Mouse (Mus musculus) thymus, postnatal 0 days (tissue): ENCODE measurements at regions not wholly inside any gene's neighbourhood (a gene's known extent, or its start where the extent isn't known, plus 50 kb on each side); places are given as distances from the start of the nearest gene placed in this dataset.

Source experiments
- DNase-seq: peaks from one replicate; pipeline ENCODE4 v3.0.0-alpha.2; 2015; ENCODE audit warnings: low spot score

DNA sequence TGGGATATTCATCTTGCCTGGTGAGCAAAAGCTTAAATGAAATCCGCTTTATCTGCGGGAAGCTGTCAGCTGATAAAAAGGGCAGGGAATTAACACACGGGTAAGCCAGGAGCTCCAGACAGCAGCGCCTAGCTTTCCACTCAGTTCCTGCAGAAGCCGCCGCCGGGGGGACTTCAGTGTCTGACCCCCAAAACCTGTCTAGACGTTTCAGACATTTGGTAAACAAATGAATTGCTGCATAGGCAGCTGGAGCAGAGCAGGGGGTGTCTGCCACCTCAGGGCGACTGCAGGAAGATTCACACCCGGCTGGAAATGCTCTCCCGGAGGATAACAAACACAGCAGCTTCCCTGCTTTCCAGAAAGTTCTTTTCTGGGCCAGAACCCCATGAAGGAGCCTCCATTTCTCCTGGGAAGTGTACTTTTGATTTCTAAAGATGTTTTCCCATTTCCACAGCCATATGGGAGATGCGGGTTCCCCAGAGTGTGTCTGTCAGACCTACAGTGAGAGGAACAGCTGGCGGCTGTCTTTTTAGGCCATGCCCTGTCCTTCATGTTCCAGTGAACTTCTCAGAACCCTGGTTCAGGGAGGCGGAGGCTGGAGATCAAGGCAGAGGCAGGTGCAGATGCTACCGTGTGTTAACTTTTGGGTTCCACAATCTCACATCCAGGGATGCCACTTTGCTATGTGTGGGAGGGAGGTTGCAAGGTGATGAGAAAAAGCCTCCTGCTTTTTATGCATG is 58.7 kb upstream of the Pmepa1 start:
- no peak for DNase-seq

DNA sequence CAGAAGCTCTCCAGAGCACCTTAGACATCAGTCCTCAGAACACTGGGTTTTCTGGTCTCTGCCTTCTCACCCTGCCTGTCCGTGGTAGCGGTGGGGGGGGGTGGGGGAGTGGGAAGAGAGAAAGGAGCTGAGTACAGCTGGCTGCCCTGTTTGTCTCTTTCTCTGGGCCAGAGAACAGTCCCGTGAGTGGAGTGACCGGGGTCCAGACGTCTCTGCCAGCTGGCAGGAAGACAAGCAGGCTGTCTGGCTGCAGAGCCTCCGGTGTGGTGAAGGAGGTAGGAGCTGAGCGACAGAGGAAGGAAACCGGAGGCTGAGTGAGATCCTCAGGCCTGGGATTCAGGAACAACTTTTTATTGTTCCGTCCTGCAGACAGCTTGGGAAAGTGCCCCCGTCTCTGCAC is 59.5 kb upstream of the Pmepa1 start:
- DNase-seq: peak; percentile 45

DNA sequence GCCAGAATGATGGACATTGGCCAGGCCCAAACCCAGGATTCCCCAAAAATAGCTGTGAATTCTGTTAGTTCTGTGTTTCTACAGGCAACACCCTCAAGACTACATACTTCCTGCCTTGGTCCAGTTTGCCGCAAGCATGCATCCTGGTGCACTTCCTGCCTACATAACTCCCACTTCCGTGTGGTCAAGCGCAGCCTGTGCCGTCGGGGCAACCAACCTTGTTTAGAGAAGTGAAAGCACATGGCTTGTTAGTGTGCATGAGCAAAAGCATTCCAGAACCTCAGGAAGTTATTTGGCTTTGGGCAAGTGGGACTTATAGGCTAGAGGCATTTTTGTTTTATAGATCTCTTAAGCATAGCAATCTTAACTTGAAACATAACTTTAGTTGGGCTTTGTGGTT is 61.3 kb upstream of the Pmepa1 start:
- no peak for DNase-seq

DNA sequence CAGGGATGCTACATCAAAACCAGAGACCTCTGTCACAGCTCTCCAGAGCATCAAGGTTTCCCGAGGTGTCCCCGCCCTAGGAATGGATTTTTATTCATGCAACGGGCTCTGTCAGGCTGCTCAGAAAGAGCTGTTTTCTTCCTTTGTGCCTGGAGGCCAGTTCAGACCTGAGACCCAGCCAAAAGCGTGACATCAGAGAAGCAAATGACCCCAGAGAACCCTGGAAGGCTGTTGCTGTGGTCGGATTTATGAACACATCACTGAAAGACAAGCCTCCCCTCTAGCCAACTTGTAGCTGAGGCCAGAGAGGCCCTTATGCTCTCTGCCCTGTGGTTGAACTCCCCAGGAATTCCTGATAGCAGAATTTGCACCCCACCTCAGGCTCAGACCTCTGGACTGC is 62.3 kb upstream of the Pmepa1 start:
- DNase-seq: no peak

DNA sequence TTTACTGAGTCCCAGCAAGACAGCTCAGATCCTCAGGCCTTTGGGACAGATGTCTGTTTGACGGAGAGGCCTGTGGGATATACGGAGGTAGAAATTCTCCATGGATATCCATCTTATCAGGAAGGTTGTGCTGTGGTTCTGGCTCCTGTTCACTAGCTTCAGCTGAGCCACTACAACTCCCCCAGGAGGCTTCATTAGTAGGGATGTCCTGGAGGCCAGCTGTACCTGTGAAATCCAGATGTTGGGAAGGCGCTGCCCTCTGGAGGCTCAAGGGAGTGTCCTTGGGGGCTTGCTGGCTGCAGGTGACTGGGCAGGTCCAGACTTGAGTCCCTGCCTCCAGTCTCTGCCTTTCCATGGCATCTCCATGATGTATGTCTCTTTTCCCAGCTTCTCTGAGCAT is 62.9 kb upstream of the Pmepa1 start:
- no peak for DNase-seq

DNA sequence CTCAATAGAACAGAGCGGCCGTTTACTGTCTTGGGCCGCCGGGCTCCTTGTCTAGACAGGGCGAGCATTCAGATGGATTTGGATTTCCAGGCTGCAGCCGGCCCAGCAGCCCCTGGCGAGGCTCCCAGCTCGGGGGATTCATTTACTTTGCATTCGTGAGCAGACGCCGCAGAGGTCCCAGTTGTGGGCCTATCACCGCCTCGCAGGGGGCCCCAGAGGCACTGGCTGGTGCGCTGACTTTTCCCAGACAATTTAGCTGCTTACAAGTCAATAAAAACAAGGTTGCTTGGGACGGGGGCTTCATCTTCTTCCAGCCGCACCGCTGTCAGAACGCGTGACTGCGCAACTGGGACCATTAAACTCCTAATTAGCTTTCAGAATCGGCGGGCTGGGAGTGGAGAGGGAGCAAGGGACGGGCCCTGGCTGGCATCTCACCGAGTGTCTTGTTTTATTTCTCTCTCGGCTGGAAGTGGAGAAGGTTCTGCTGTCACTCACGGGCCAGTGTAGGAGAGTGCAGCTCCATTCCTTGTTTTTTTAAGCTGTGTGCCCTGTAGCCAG is 63.8 kb upstream of the Pmepa1 start:
- DNase-seq: no peak

DNA sequence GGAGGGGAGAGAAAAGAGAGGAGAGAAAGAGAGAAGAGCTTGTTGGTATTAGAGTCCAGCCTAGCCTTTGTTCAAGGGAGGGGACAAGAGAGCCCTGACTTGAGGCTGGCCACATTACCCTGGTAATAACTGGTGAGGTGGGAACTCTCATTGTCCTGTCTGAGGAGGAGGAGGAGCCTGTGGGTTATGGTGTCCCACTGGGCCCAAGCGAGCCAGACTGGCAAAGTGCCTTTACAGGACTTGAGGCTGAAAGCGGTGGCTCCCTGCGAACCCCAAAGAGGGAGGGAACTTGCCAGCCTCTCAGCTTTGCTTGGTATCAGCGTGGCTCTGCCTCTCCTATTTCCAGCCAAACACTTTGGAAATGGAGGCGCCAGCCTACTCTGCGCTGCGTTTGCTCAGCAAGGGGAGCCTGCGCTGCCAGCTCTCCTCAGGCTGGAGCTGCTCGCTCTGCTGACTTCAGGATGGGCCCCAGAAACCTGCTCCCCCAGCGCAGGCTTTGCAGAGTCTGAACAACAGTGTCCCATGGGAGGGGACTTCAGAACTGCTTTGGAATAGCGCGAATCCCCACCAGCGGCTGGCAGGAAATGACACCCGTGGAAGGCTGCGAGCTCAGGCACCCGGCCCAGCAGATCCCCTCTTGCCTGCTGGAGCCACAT is 66.4 kb upstream of the Pmepa1 start:
- no peak for DNase-seq

DNA sequence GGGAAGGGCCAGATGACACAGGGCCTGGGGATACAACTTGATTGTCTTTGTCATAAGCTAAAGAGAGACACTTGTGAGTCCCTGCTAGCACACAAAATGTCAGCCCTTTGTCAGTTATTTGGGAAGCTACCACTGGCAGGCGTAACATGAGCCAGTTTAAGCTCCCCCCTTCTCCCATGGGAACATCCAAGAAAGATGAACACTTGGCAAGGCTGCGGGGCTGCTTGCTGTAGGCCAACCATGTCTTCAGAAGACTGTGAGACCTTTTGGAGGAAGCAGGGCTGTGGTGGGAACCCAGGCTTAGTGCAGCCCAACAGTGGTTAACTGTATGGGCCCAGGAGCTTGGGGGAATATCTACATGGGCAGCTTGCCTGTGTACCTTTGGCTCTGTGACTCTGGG is 67.3 kb upstream of the Pmepa1 start:
- DNase-seq: no peak

DNA sequence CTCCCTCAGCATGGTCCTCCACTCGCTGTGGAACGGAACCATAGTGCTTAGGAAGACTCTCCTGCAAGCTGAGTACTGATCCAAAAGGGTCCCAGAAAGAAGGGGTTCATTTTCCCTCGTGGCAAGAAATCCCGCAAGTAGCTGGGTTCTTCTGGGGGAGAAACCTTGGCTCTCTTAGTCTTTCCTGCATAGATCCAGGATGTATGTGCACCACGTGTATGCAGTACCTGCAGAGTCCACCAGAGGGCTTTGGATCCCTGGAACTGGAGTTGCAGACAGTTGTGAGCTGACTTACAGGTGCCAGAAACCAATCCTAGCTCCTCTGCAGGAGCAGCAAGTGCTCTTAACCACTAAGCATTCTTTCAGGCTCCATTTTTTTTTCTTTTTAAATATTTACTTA is 67.9 kb upstream of the Pmepa1 start:
- no peak for DNase-seq

DNA sequence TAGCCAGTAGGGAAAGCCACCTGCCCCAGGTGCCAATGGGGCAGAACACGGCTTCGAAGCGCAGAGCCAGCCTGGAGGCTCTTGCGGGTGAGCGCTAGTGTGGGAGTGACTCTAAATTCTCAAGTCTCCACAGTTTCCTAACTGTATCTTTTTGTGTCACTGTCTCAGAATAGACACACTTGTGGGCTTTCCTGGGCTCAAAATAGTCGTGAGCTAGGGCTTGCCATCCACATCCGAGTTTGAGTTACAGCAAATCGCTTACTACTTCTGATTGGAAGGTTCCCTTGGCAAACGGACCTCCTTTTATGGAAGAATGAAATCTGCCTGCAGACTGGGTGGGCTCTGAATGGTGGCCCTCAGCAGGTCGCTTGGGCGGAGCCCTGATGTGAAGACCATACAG is 71.0 kb upstream of the Pmepa1 start:
- no peak for DNase-seq

DNA sequence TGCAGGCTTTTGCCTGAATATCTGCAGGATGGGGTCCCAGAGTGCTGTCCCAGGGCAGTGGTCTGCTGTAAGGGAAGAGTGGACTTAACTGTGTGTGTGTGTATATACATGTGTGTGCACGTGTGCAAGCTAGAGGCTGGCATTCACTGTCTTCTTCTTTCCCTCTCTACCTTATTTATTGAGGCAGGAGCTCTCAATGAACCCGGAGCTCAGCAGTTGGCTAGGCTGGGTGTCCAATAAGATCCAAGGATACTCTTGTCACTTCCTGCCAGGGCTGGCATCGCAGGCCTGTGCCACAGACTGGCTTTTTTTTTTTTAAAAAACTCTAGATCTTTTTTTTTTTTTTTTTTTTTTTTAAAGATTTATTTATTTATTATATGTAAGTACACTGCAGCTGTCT is 72.4 kb upstream of the Pmepa1 start:
- peak; percentile 44 for DNase-seq

DNA sequence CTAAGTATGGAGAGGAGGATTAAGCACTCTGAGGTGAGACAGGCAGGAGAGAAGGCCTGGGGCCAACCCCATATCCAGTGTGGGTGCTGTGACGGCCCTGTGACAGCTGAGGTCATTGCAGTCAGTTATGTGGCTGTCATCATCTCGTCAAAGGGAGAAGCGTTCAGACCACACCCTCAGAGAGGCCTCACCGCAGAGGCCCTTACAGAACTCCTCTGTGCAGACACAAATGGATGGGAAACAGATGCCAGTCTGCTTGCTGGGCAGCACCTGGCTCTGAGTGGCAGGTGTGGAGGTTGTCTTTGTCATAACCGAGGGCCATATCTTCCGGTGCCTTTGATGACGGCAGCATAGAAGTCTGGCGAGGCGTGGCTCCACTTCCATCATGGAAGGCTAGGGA is 73.2 kb upstream of the Pmepa1 start:
- peak; percentile 92 for DNase-seq

DNA sequence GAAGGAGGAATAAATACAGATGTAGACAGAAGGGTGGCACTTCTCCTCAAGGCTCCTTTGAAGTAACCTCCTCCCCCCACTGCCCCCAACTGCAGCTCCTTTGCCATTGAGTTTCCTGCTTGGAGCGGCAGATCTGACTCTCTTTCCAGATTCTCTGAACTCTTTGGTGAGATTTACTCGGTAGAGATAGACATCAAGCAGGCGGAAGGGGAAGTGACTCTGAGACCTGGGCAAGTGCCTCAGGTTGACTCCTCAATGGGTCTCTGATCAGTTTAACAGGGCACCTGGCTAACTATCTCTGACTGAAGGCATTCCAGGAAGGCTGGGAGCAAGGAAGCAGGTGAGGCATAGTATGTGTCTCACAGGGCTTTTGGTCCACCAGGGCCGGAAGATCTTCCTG is 73.6 kb upstream of the Pmepa1 start:
- DNase-seq: no peak

DNA sequence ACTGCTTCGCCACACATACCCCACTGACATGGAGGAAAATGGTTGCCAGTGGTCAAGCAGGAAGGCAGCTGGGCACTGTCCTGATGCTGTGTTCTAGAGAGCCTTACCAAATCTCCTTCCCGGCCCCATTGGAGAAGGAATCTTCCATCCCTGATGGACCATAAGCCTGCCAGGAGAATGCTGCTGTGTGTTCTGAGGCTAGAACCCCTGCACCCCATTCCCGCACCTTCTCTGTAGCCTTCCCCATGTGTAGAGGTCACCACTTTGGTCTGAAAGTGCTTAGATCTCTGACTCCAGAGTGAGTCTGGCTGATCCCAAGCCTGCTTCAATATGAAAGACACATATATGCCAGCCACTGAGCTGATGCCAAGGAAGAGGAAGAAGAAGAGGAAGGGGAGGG is 74.1 kb upstream of the Pmepa1 start:
- no peak for DNase-seq

DNA sequence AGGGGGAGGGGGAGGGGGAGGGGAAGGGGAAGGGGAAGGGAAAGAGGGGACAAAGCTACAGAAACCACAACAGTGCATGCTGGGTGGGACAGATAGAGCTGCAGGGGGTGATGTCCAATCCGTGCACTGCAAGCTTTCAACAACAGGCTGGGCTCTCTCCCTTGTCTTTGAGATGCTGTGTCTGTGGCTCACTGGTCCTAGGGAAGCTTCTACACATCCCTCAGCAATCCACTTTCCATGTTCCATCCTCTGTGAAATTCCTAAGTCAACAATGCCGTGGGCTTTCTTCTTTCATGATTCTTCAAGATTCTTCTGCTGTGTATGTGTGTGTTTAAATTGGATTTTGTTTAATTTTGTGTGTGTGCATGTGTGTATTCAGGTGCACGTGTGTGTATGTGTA is 74.5 kb upstream of the Pmepa1 start:
- no peak for DNase-seq

DNA sequence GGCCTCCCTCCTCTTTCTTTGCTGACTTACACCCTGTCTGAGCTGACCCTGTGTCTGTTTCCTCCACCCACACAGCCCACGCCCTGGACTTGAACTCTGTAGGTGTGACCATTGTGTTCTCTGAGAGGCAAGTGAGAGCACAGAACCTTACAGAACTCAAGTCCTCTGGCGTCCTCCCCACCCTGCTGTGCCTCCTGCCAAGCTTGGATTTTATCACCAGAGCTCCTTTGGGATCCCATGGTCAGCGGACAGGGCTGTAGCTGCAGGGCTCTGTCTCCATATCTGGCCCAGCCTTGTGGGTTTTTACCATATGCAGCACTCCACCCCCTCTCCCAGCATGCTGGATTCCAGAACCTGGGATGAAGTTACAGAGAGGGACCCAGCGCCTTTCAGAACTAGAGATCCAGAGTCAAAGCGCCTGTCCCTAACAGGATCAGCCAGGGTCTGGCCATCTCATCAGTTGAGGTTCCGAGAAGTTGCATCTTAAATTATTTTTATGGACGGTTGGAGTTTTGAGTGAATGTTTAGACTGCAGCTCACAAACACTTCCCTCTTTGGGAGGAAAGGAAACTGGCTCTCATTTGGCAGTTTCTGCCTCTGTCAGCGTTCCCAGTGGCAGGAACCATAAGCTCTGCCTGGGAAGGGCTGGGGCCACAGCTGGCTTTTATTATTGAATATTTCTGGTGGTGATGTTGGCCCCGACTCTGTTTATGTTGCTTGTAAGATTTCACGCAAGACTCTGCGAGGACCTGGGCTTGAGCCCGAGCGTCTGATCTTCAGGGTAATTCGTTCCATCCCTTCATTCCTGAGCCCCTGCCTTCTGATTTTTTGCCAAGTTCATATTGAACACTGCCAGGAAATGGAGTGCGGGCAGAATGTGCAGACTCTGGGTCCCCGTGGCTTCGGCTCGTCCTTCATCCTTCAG is 75.8 kb upstream of the Pmepa1 start:
- DNase-seq: no peak

DNA sequence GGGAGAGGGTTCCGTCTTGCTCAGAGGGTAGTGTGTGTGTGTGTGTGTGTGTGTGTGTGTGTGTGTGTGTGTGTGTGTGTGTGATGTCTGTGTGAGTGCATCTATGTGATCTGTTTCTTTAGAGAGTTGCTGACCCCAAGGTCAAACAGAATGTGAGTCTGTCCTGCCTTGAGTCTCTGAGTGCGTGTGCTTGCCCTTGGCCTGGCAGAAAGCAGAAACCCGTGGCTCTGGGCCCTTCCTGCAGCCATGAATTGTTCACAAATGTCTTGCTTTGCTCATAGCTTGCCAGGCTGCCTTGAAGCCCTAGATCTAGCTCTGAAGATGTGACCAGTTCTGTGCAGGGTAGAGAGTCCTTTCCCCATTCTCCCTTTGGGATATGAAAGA is 76.4 kb upstream of the Pmepa1 start:
- DNase-seq: no peak

DNA sequence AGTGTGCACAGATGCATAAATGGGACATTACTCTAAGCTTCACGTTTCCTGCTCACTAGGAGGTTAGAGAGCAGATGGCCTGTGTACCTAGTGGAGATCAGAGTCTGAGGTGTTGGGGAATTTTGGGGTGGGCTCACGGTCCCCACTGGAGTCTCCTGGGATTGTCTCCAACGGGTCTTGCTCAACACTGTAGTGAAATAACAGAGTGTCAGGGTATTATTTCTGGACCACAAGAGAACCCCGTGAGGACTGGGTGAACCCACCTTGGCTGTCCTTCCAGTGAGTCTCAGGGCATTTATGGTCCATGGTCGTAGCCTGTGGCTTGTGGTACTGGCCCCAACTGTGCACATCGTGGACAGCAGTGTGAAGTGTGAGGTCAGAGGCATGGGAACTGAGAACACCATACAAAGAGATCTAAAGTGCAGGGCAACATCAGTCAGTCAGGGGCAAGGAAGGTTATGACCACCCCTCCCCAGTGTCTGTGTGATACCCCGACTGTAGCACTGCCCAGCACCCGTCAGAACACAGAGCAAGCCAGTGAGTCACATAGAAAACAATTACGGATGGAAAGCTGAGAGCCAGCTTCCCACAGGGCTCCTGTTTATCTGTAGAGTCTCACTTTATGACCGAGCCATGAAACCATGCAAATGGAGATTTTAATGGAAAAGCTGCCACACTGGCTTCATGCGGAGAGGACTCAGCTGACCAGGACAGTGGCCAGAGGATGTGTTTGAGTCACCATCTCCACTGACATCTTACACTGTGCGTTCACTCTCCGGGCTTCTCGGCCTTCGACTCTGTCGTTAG is 77.3 kb upstream of the Pmepa1 start:
- DNase-seq: no peak

DNA sequence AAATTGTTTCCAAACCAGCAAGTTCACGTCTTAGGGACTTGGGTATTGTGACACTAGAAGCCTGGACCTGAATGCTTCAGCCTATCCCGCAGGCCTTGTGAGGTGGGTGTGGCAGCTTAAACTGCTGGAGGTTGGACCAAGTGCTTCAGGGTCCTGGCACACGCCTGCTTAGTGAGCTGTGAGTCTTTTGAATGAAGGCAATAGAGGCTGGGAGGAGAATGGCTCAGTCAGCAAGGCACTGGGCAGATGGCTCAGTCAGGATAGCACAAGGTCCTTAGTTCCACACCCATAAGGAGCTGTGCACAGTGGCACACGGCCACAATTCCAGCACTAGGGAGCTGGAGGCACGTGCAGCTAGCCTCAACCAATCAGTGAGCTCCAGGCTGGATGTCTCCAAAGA is 80.5 kb upstream of the Pmepa1 start:
- DNase-seq: no peak

DNA sequence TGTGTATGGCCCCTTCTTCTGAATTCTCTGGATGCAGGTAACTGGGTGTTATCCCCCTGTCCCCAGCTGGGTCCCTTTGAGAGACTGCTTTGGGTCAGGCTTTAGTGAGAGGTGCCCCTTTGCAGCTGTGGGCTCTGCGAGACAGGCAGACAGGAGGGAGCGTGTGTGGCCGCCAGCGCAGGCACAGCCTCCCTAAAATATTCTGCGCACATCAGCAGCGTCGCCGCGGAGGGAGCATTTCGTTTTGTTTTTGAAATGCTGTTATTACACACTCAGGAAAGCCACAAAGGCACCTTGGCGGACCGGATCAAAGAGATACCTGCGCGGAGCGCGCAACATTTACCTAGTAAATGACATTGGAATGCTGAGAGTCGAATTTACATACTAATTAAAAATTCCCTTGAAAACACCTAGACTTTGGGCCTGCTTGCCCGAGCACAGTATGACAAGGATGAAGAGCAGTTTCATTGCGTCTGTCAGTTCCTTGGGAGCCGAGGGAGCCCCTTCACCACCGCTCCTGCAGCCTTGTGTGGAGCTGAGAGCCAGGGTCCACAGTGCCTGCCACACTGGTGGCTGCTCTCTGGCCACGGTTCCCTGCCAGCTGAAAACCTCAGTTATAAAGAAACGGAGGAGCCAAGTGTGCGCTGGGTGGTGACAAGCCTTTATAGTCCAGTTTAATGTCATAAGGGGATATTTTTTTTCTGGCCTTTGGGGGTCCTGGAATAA is 89.3 kb upstream of the Pmepa1 start:
- no peak for DNase-seq

DNA sequence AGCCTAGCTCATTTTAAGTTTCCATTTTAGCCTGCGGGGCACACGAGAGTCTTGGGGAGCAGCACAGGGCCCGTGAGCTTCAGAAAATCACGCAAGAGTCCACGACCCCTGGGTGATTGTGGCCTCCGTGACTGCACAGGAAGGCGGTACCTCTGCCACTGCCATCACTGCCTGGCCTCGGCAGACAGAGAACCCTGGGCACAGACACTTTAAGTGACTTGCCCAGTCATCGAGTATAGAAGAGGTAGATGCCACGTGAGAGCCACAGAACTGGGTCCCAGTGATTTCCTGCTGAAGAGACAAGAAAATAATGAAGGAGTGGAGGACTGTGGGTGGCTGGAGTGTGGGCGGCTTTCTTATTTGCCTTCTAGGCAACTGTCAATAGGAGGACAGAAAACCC is 90.4 kb upstream of the Pmepa1 start:
- no peak for DNase-seq
